Comparison of ENCODE assay signal across 27 mouse cellular contexts in genomic region chr15:86963486-86963885, GRCm38 (mm10).
A peak's percentile ranks its signal among the peaks of the same experiment; 100 is the strongest.
DNase-seq lines count a peak whose midpoint lies in the region; ATAC-seq lines count a peak whose summit lies in the region.
"Had no signal": no experiment of that assay in that cellular context is flagged by ENCODE, and none has a peak within 500 bp of the region (broad histone marks: within the 10 kb centered on the region; RNA-seq: fewer than 3 reads in every experiment).

No protein-coding gene starts in this region.

- H3K4me3 ChIP-seq in forebrain, embryonic 15.5 days: no peak overlapping the region
- H3K4me3 ChIP-seq in forebrain, embryonic 12.5 days (replicated peaks): no peak overlapping the region
- no peak overlapping the region for H3K4me3 ChIP-seq in hindbrain, embryonic 16.5 days (ENCODE audit: low read length)
- H3K4me3 ChIP-seq in hindbrain, embryonic 12.5 days: no peak overlapping the region
- H3K4me3 ChIP-seq in midbrain, embryonic 15.5 days: no peak overlapping the region
- no peak overlapping the region for H3K4me3 ChIP-seq in midbrain, embryonic 10.5 days
- H3K4me3 ChIP-seq: embryonic facial prominence, embryonic 12.5 days; heart, embryonic 15.5 days; hindbrain, embryonic 15.5 days; intestine, embryonic 15.5 days; neural tube, embryonic 15.5 days had no signal

- no peak for DNase-seq in midbrain, embryonic 10.5 days (ENCODE audit: low spot score)
- DNase-seq in brain, adult 2 months (ENCODE audit: low read depth, low spot score): peak; percentile 49
- DNase-seq in ovary, postnatal 10 days (ENCODE audit: low spot score): no peak
- DNase-seq: adrenal gland, adult 8-10 months; cerebellum, adult 11-12 months; embryo, embryonic 11 days; gastrocnemius, postnatal 14 days; kidney, adult 2 months; kidney, postnatal 36 days; liver; lung, adult 2 months; lung, postnatal 10 days; spleen, adult 18-20 months; thymus, postnatal 36 days had no signal

- H3K27me3 ChIP-seq in forebrain, embryonic 15.5 days: no peaks in the 10 kb centered on the region
- no peaks in the 10 kb centered on the region for H3K27me3 ChIP-seq in forebrain, embryonic 12.5 days
- no peaks in the 10 kb centered on the region for H3K27me3 ChIP-seq in hindbrain, embryonic 16.5 days (replicated peaks; ENCODE audit: control insufficient read depth, insufficient read depth, low read length)
- no peaks in the 10 kb centered on the region for H3K27me3 ChIP-seq in hindbrain, embryonic 12.5 days
- H3K27me3 ChIP-seq in midbrain, embryonic 15.5 days (replicated peaks): no peaks in the 10 kb centered on the region
- H3K27me3 ChIP-seq in midbrain, embryonic 10.5 days (ENCODE audit: low read depth, poor library complexity, severe bottlenecking): no peaks in the 10 kb centered on the region
- H3K27me3 ChIP-seq: embryonic facial prominence, embryonic 12.5 days; heart, embryonic 15.5 days; hindbrain, embryonic 15.5 days; intestine, embryonic 15.5 days; neural tube, embryonic 15.5 days had no signal

- ATAC-seq in forebrain, embryonic 15.5 days (replicated peaks): no peak
- ATAC-seq in forebrain, embryonic 12.5 days (ENCODE audit: low FRiP score): no peak
- no peak for ATAC-seq in hindbrain, embryonic 16.5 days
- no peak for ATAC-seq in hindbrain, embryonic 12.5 days (ENCODE audit: low FRiP score)
- ATAC-seq in midbrain, embryonic 15.5 days (replicated peaks): 0 out of 2 replicates have a peak, but pooled peaks have one; percentile 50
- ATAC-seq: intestine, embryonic 15.5 days had no signal

- H3K27ac ChIP-seq in forebrain, embryonic 15.5 days (replicated peaks): peak overlapping the region; percentile 49
- no peak overlapping the region for H3K27ac ChIP-seq in forebrain, embryonic 12.5 days
- H3K27ac ChIP-seq in hindbrain, embryonic 16.5 days (ENCODE audit: low read depth, low read length): peak overlapping the region; percentile 9; the same call in 1 of the 2 replicates
- no peak overlapping the region for H3K27ac ChIP-seq in hindbrain, embryonic 12.5 days
- H3K27ac ChIP-seq in midbrain, embryonic 15.5 days: peak overlapping the region; percentile 48
- H3K27ac ChIP-seq in midbrain, embryonic 10.5 days (replicated peaks): no peak overlapping the region
- H3K27ac ChIP-seq: embryonic facial prominence, embryonic 12.5 days; heart, embryonic 15.5 days; hindbrain, embryonic 15.5 days; intestine, embryonic 15.5 days; liver, embryonic 14.5 days; macrophage; neural tube, embryonic 15.5 days had no signal

- H3K9ac ChIP-seq in forebrain, embryonic 15.5 days (replicated peaks): no peak overlapping the region
- no peak overlapping the region for H3K9ac ChIP-seq in forebrain, embryonic 12.5 days
- H3K9ac ChIP-seq in hindbrain, embryonic 16.5 days (ENCODE audit: low read depth, low read length): no peak overlapping the region
- no peak overlapping the region for H3K9ac ChIP-seq in hindbrain, embryonic 12.5 days
- H3K9ac ChIP-seq in midbrain, embryonic 15.5 days: no peak overlapping the region
- H3K9ac ChIP-seq: embryonic facial prominence, embryonic 12.5 days; heart, embryonic 15.5 days; hindbrain, embryonic 15.5 days; intestine, embryonic 15.5 days; liver, embryonic 14.5 days; neural tube, embryonic 15.5 days had no signal

- no peaks in the 10 kb centered on the region for H3K36me3 ChIP-seq in forebrain, embryonic 15.5 days
- H3K36me3 ChIP-seq in forebrain, embryonic 12.5 days (replicated peaks): no peaks in the 10 kb centered on the region
- no peaks in the 10 kb centered on the region for H3K36me3 ChIP-seq in hindbrain, embryonic 16.5 days (ENCODE audit: control insufficient read depth, insufficient read depth, low read length)
- H3K36me3 ChIP-seq in hindbrain, embryonic 12.5 days: no peaks in the 10 kb centered on the region
- no peaks in the 10 kb centered on the region for H3K36me3 ChIP-seq in midbrain, embryonic 15.5 days (replicated peaks)
- no peaks in the 10 kb centered on the region for H3K36me3 ChIP-seq in midbrain, embryonic 10.5 days
- H3K36me3 ChIP-seq: embryonic facial prominence, embryonic 12.5 days; G1E; heart, embryonic 15.5 days; hindbrain, embryonic 15.5 days; intestine, embryonic 15.5 days; neural tube, embryonic 15.5 days had no signal

- 30% methylated on average over 3 of the region's 3 CpGs for WGBS in forebrain, embryonic 15.5 days
- WGBS in forebrain, embryonic 12.5 days: 48% methylated on average over 3 of the region's 3 CpGs
- 18% methylated on average over 3 of the region's 3 CpGs for WGBS in hindbrain, embryonic 16.5 days
- 24% methylated on average over 3 of the region's 3 CpGs for WGBS in hindbrain, embryonic 12.5 days
- WGBS in midbrain, embryonic 15.5 days: 14% methylated on average over 3 of the region's 3 CpGs
- WGBS in midbrain, embryonic 10.5 days: 64% methylated on average over 3 of the region's 3 CpGs

- no peak overlapping the region for H3K4me2 ChIP-seq in forebrain, embryonic 15.5 days (replicated peaks)
- H3K4me2 ChIP-seq in forebrain, embryonic 12.5 days: no peak overlapping the region
- no peak overlapping the region for H3K4me2 ChIP-seq in hindbrain, embryonic 16.5 days (ENCODE audit: low read length)
- H3K4me2 ChIP-seq in hindbrain, embryonic 12.5 days (replicated peaks): no peak overlapping the region
- H3K4me2 ChIP-seq in midbrain, embryonic 15.5 days: no peak overlapping the region
- H3K4me2 ChIP-seq: embryonic facial prominence, embryonic 12.5 days; heart, embryonic 15.5 days; hindbrain, embryonic 15.5 days; intestine, embryonic 15.5 days; neural tube, embryonic 15.5 days had no signal

- H3K4me1 ChIP-seq in forebrain, embryonic 15.5 days: peaks cover 4% of the 10 kb centered on the region; the same call in 1 of the 2 replicates
- H3K4me1 ChIP-seq in forebrain, embryonic 12.5 days: no peaks in the 10 kb centered on the region
- H3K4me1 ChIP-seq in hindbrain, embryonic 16.5 days (ENCODE audit: control insufficient read depth, insufficient read depth, low read depth, low read length): peaks cover 4% of the 10 kb centered on the region; the same call in 1 of the 2 replicates
- H3K4me1 ChIP-seq in hindbrain, embryonic 12.5 days: 0 out of 2 replicates have a peak, but pooled peaks cover 4% of the 10 kb centered on the region
- H3K4me1 ChIP-seq in midbrain, embryonic 15.5 days: peaks cover 7% of the 10 kb centered on the region; the same call in 1 of the 2 replicates
- 0 out of 2 replicates have a peak, but pooled peaks cover 3% of the 10 kb centered on the region for H3K4me1 ChIP-seq in midbrain, embryonic 10.5 days
- H3K4me1 ChIP-seq: embryonic facial prominence, embryonic 12.5 days; heart, embryonic 15.5 days; hindbrain, embryonic 15.5 days; intestine, embryonic 15.5 days had no signal

- H3K9me3 ChIP-seq in forebrain, embryonic 15.5 days: no peaks in the 10 kb centered on the region
- H3K9me3 ChIP-seq in forebrain, embryonic 12.5 days: no peaks in the 10 kb centered on the region
- H3K9me3 ChIP-seq in hindbrain, embryonic 16.5 days (ENCODE audit: control insufficient read depth, low read length): no peaks in the 10 kb centered on the region
- no peaks in the 10 kb centered on the region for H3K9me3 ChIP-seq in hindbrain, embryonic 12.5 days (replicated peaks)
- H3K9me3 ChIP-seq in midbrain, embryonic 15.5 days: no peaks in the 10 kb centered on the region
- H3K9me3 ChIP-seq in midbrain, embryonic 10.5 days (replicated peaks): no peaks in the 10 kb centered on the region
- H3K9me3 ChIP-seq: embryonic facial prominence, embryonic 12.5 days; heart, embryonic 15.5 days; hindbrain, embryonic 15.5 days; intestine, embryonic 15.5 days; neural tube, embryonic 15.5 days had no signal

Comparison
In these comparisons a context has a peak if more than half of its experiments do, and no peak if none do; other contexts are left out.
1. H3K27ac ChIP-seq: peak in forebrain, embryonic 15.5 days (single experiment), hindbrain, embryonic 16.5 days (single experiment) and midbrain, embryonic 15.5 days (single experiment); none in forebrain, embryonic 12.5 days (single experiment), hindbrain, embryonic 12.5 days (single experiment) and midbrain, embryonic 10.5 days (single experiment).